Mouse (Mus musculus): ENCODE results near the gene Sgms2. TPM values are rescaled to one million over a fixed set of nuclear protein-coding genes. Genes with fewer than 3 reads are reported as not detected.
A peak's percentile ranks its signal among the peaks of the same experiment; 100 is the strongest.

Sgms2 gene
- polyA plus RNA-seq, 1 experiment from 2014 or later: 39.1 TPM

GRCm38 (mm10) chr3:131310572-131310971 lies 180.6 kb downstream of the Sgms2 start:
- H3K4me1 ChIP-seq (replicated peaks; ENCODE audit: control insufficient read depth, insufficient read depth, low read length): 0 out of 2 replicates have a peak, but pooled peaks cover 4% of the 10 kb centered on the region
- H3K4me2 ChIP-seq (replicated peaks; ENCODE audit: low read depth): no peak overlapping the region
- no peaks in the 10 kb centered on the region for H3K27me3 ChIP-seq (replicated peaks; ENCODE audit: control insufficient read depth, insufficient read depth, low read length)
- H3K4me3 ChIP-seq (ENCODE audit: low read depth, low read length): no peak overlapping the region
- no peaks in the 10 kb centered on the region for H3K36me3 ChIP-seq (ENCODE audit: control insufficient read depth, insufficient read depth)
- ATAC-seq: peak; percentile 31; the same call in 1 of the 2 replicates
- H3K27ac ChIP-seq (ENCODE audit: low read depth, low read length): 0 out of 2 replicates have a peak overlapping the region, but pooled peaks have one; percentile 1
- 40% methylated on average over 4 of the region's 4 CpGs for WGBS
- H3K9ac ChIP-seq (ENCODE audit: low read depth, low read length): no peak overlapping the region
- peaks cover 12% of the 10 kb centered on the region; the same call in 1 of the 2 replicates for H3K9me3 ChIP-seq (ENCODE audit: control insufficient read depth)
- TF ChIP-seq CTCF (IDR thresholded peaks at IDR 0.05; ENCODE audit: low read depth): no peak

GRCm38 (mm10) chr3:131307811-131308210 lies 183.4 kb downstream of the Sgms2 start:
- 92% methylated on average over 3 of the region's 3 CpGs for WGBS
- Histone ChIP-seq H3K9me3 (ENCODE audit: control insufficient read depth) (peaks cover 12% of the 10 kb centered on the region; the same call in 1 of the 2 replicates), H3K36me3 (ENCODE audit: control insufficient read depth, insufficient read depth) (no peaks in the 10 kb centered on the region), H3K4me3 (ENCODE audit: low read depth, low read length) (no peak overlapping the region), H3K9ac (ENCODE audit: low read depth, low read length) (no peak overlapping the region), H3K27me3 (replicated peaks; ENCODE audit: control insufficient read depth, insufficient read depth, low read length) (no peaks in the 10 kb centered on the region), H3K27ac (ENCODE audit: low read depth, low read length) (no peak overlapping the region; the same call in 1 of the 2 replicates), H3K4me2 (replicated peaks; ENCODE audit: low read depth) (no peak overlapping the region), H3K4me1 (replicated peaks; ENCODE audit: control insufficient read depth, insufficient read depth, low read length) (0 out of 2 replicates have a peak, but pooled peaks cover 4% of the 10 kb centered on the region)
- ATAC-seq: no peak
- TF ChIP-seq CTCF (IDR thresholded peaks at IDR 0.05; ENCODE audit: low read depth): no peak

- 89% methylated on average over 7 of the region's 7 CpGs for WGBS
- H3K9me3 ChIP-seq (ENCODE audit: control insufficient read depth): peaks cover 12% of the 10 kb centered on the region; the same call in 1 of the 2 replicates
- no peaks in the 10 kb centered on the region for H3K27me3 ChIP-seq (replicated peaks; ENCODE audit: control insufficient read depth, insufficient read depth, low read length)
- H3K4me1 ChIP-seq (replicated peaks; ENCODE audit: control insufficient read depth, insufficient read depth, low read length): 0 out of 2 replicates have a peak, but pooled peaks cover 1% of the 10 kb centered on the region
- ATAC-seq: no peak
- no peak overlapping the region for H3K9ac ChIP-seq (ENCODE audit: low read depth, low read length)
- no peak overlapping the region for H3K4me2 ChIP-seq (replicated peaks; ENCODE audit: low read depth)
- TF ChIP-seq CTCF (IDR thresholded peaks at IDR 0.05; ENCODE audit: low read depth): no peak
- H3K27ac ChIP-seq (ENCODE audit: low read depth, low read length): no peak overlapping the region
- H3K4me3 ChIP-seq (ENCODE audit: low read depth, low read length): no peak overlapping the region
- no peaks in the 10 kb centered on the region for H3K36me3 ChIP-seq (ENCODE audit: control insufficient read depth, insufficient read depth)
These were observed 185.0 kb downstream of the Sgms2 start for GRCm38 (mm10) chr3:131306255-131306654.

- Histone ChIP-seq H3K9me3 (ENCODE audit: control insufficient read depth) (no peaks in the 10 kb centered on the region), H3K4me3 (ENCODE audit: low read depth, low read length) (peak overlapping the region; percentile 75), H3K4me1 (replicated peaks; ENCODE audit: control insufficient read depth, insufficient read depth, low read length) (no peaks in the 10 kb centered on the region), H3K4me2 (replicated peaks; ENCODE audit: low read depth) (peak overlapping the region; percentile 98), H3K9ac (ENCODE audit: low read depth, low read length) (peak overlapping the region; percentile 47; the same call in 1 of the 2 replicates), H3K27me3 (replicated peaks; ENCODE audit: control insufficient read depth, insufficient read depth, low read length) (no peaks in the 10 kb centered on the region), H3K36me3 (ENCODE audit: control insufficient read depth, insufficient read depth) (peaks cover 4% of the 10 kb centered on the region; the same call in 1 of the 2 replicates), H3K27ac (ENCODE audit: low read depth, low read length) (no peak overlapping the region)
- TF ChIP-seq CTCF (IDR thresholded peaks at IDR 0.05; ENCODE audit: low read depth): no peak
- no peak for ATAC-seq
- 20% methylated on average over 5 of the region's 5 CpGs for WGBS
These were observed 187.9 kb downstream of the Sgms2 start for GRCm38 (mm10) chr3:131303320-131303714.

- under 1% methylated on average over 71 of the region's 71 CpGs for WGBS
- ATAC-seq: peak; percentile 94
These were observed 188.5 kb downstream of the Sgms2 start, which contains the start of gene Cyp2u1 for GRCm38 (mm10) chr3:131302452-131303319. Gene Cyp2u1 (minus strand): TSS chr3:131303227.

GRCm38 (mm10) chr3:131299908-131300307 lies 191.3 kb downstream of the Sgms2 start:
- no peak overlapping the region for H3K9ac ChIP-seq (ENCODE audit: low read depth, low read length)
- H3K9me3 ChIP-seq (ENCODE audit: control insufficient read depth): no peaks in the 10 kb centered on the region
- WGBS: 4% methylated on average over 6 of the region's 6 CpGs
- peaks cover 18% of the 10 kb centered on the region for H3K36me3 ChIP-seq (ENCODE audit: control insufficient read depth, insufficient read depth)
- ATAC-seq: no peak
- TF ChIP-seq CTCF (IDR thresholded peaks at IDR 0.05; ENCODE audit: low read depth): peak; percentile 82
- no peak overlapping the region for H3K4me3 ChIP-seq (ENCODE audit: low read depth, low read length)
- H3K4me1 ChIP-seq (replicated peaks; ENCODE audit: control insufficient read depth, insufficient read depth, low read length): 0 out of 2 replicates have a peak, but pooled peaks cover 6% of the 10 kb centered on the region
- no peaks in the 10 kb centered on the region for H3K27me3 ChIP-seq (replicated peaks; ENCODE audit: control insufficient read depth, insufficient read depth, low read length)
- no peak overlapping the region for H3K4me2 ChIP-seq (replicated peaks; ENCODE audit: low read depth)
- no peak overlapping the region for H3K27ac ChIP-seq (ENCODE audit: low read depth, low read length)

More at GRCm38 (mm10) chr3:131302452-131303319, 188.5 kb downstream of the Sgms2 start, which contains the start of gene Cyp2u1:
- Histone ChIP-seq H3K36me3 (ENCODE audit: control insufficient read depth, insufficient read depth) (peaks cover 6% of the 10 kb centered on the region; the same call in 1 of the 2 replicates), H3K4me2 (replicated peaks; ENCODE audit: low read depth) (peak within 1 kb of the TSS; percentile 98), H3K4me3 (ENCODE audit: low read depth, low read length) (peak within 1 kb of the TSS; percentile 75), H3K9me3 (ENCODE audit: control insufficient read depth) (no peaks in the 10 kb centered on the region), H3K27ac (ENCODE audit: low read depth, low read length) (peak within 1 kb of the TSS; percentile 81), H3K4me1 (replicated peaks; ENCODE audit: control insufficient read depth, insufficient read depth, low read length) (no peaks in the 10 kb centered on the region), H3K27me3 (replicated peaks; ENCODE audit: control insufficient read depth, insufficient read depth, low read length) (no peaks in the 10 kb centered on the region), H3K9ac (ENCODE audit: low read depth, low read length) (peak within 1 kb of the TSS; percentile 47; the same call in 1 of the 2 replicates)
- TF ChIP-seq CTCF (IDR thresholded peaks at IDR 0.05; ENCODE audit: low read depth): peak; percentile 63

Data from intestine, postnatal 0 days (tissue).